Mouse (Mus musculus): Measurements from ENCODE around the gene Prss22.

- TF ChIP-seq CTCF (IDR thresholded peaks at IDR 0.05; ENCODE audit: low read depth, low read length) (no peak), POLR2A (IDR thresholded peaks at IDR 0.05; ENCODE audit: extremely low read depth, insufficient read depth, low read length) (no peak)
These were observed 23.7 kb upstream of the Prss22 start for GRCm38 (mm10) chr17:24021375-24022199.

Data from liver, adult 2 months (tissue).